Mouse (Mus musculus): ENCODE measurements around the gene Ptx4.

GRCm38 (mm10) chr17:25123979-25124378 is 3.4 kb downstream of the Ptx4 start:
- TF ChIP-seq CTCF (IDR thresholded peaks at IDR 0.05; ENCODE audit: control insufficient read depth, insufficient read depth, insufficient read length) (no peak), CEBPB (IDR thresholded peaks at IDR 0.05; ENCODE audit: low read depth) (no peak), MAX (IDR thresholded peaks at IDR 0.05) (no peak), USF1 (IDR thresholded peaks at IDR 0.05; ENCODE audit: low read depth) (no peak)

Data from C2C12 (cell line).